Mouse (Mus musculus) kidney, postnatal 0 days (tissue): ENCODE data around the gene Smbd1. TPM values are rescaled to one million over a fixed set of nuclear protein-coding genes. Genes with fewer than 3 reads are reported as not detected.

Source experiments
- ATAC-seq: fragments of 200-750 bp; cut with Nextera tagmentation; replicated peaks from 2 replicates; pipeline ENCODE4 v1.8.0; 2017; ENCODE audit warnings: low read depth, moderate number of reproducible peaks, moderate TSS enrichment, moderate library complexity; ENCODE audit not compliant: low FRiP score
- DNase-seq: peaks from one replicate; pipeline ENCODE4 v3.0.0-alpha.2; 2016; ENCODE audit warnings: low spot score
- H3K27ac ChIP-seq: fragments of 300-500 bp; sonication (generic); 2 replicates; pipeline ENCODE4 v1.5.1; 2014; ENCODE audit warnings: mild to moderate bottlenecking
- H3K27me3 ChIP-seq: fragments of 300-500 bp; sonication (generic); 2 replicates; pipeline ENCODE4 v1.6.1; 2014; ENCODE audit warnings: low read length, mixed read lengths; ENCODE audit not compliant: insufficient read depth
- H3K36me3 ChIP-seq: fragments of 300-500 bp; sonication (generic); 2 replicates; pipeline ENCODE4 v1.6.1; 2014; ENCODE audit warnings: low read length, mixed read lengths; ENCODE audit not compliant: insufficient read depth
- H3K4me1 ChIP-seq: fragments of 300-500 bp; sonication (generic); replicated peaks from 2 replicates; pipeline ENCODE4 v1.6.1; 2014; ENCODE audit warnings: antibody characterized with exemption, low read length, mixed read lengths; ENCODE audit not compliant: insufficient read depth
- H3K4me2 ChIP-seq: fragments of 300-500 bp; sonication (generic); 2 replicates; pipeline ENCODE4 v1.6.1; 2014; ENCODE audit warnings: mild to moderate bottlenecking, low read length, moderate library complexity, mixed read lengths
- H3K4me3 ChIP-seq: fragments of 300-500 bp; sonication (generic); replicated peaks from 2 replicates; pipeline ENCODE4 v1.5.1; 2014; ENCODE audit warnings: low read depth, low read length
- H3K9ac ChIP-seq: fragments of 300-500 bp; sonication (generic); 2 replicates; pipeline ENCODE4 v1.6.1; 2014; ENCODE audit warnings: low read depth, low read length
- H3K9me3 ChIP-seq: fragments of 300-500 bp; sonication (generic); replicated peaks from 2 replicates; pipeline ENCODE4 v1.6.1; 2016; ENCODE audit warnings: low read length, inconsistent platforms, mixed read lengths
- CTCF ChIP-seq: IDR thresholded peaks from 2 replicates; pipeline ENCODE4 v1.5.1; 2016; ENCODE audit warnings: antibody characterized with exemption, low read depth, mild to moderate bottlenecking, moderate library complexity
- WGBS: fragments of 180-500 bp; shearing (Covaris S2); extraction: QIAGEN DNeasy Blood & Tissue Kit; methylation state at CpG from one replicate; pipeline ENCODE4 v1.1.7; 2014; 5-methylcytosine and 5-hydroxymethylcytosine counted together
- polyA plus RNA-seq: library from polyadenylated mRNA; unstranded; fragments of >200 nt; fragmentation: Nextera tagmentation; extraction: Ambion mirVana; gene quantifications from 2 replicates; pipeline ENCODE4 v1.2.1, GENCODE M21; 2015

The Smbd1 gene
- polyA plus RNA-seq, 1 experiment from 2014 or later, result 0.24 TPM

GRCm38 (mm10) chr16:32790056-32790455, 20.2 kb downstream of the Smbd1 start:
- Histone ChIP-seq H3K36me3 (no peaks in the 10 kb centered on the region), H3K27me3 (no peaks in the 10 kb centered on the region), H3K4me2 (no peak overlapping the region), H3K4me3 (no peak overlapping the region), H3K9me3 (no peaks in the 10 kb centered on the region), H3K27ac (no peak overlapping the region), H3K9ac (no peak overlapping the region), H3K4me1 (no peaks in the 10 kb centered on the region)
- TF ChIP-seq CTCF, result no peak
- DNase-seq (no peak), ATAC-seq (no peak)
- 96% methylated on average over 5 of the region's 5 CpGs for WGBS

GRCm38 (mm10) chr16:32784840-32785239, 25.4 kb downstream of the Smbd1 start:
- Histone ChIP-seq H3K4me1 (0 out of 2 replicates have a peak, but pooled peaks cover 3% of the 10 kb centered on the region), H3K27me3 (no peaks in the 10 kb centered on the region), H3K4me3 (no peak overlapping the region), H3K36me3 (no peaks in the 10 kb centered on the region), H3K4me2 (no peak overlapping the region), H3K9me3 (no peaks in the 10 kb centered on the region), H3K27ac (no peak overlapping the region), H3K9ac (no peak overlapping the region)
- ATAC-seq (no peak), DNase-seq (no peak)
- TF ChIP-seq CTCF, result no peak
- WGBS, result 78% methylated on average over 13 of the region's 13 CpGs

- no peak for TF ChIP-seq CTCF
- no peak overlapping the region for H3K27ac ChIP-seq
- 50% methylated on average over 5 of the region's 5 CpGs for WGBS
- H3K27me3 ChIP-seq, result no peaks in the 10 kb centered on the region
- no peaks in the 10 kb centered on the region for H3K36me3 ChIP-seq
- DNase-seq, result no peak
- no peak for ATAC-seq
- no peak overlapping the region for H3K9ac ChIP-seq
- no peak overlapping the region for H3K4me2 ChIP-seq
- 0 out of 2 replicates have a peak, but pooled peaks cover 3% of the 10 kb centered on the region for H3K4me1 ChIP-seq
- no peak overlapping the region for H3K4me3 ChIP-seq
- H3K9me3 ChIP-seq, result no peaks in the 10 kb centered on the region
Observed at GRCm38 (mm10) chr16:32783324-32784062, 26.8 kb downstream of the Smbd1 start.

- Histone ChIP-seq H3K9ac (no peak overlapping the region), H3K4me3 (no peak overlapping the region), H3K9me3 (no peaks in the 10 kb centered on the region), H3K36me3 (no peaks in the 10 kb centered on the region), H3K27ac (no peak overlapping the region), H3K4me1 (0 out of 2 replicates have a peak, but pooled peaks cover 3% of the 10 kb centered on the region), H3K4me2 (no peak overlapping the region), H3K27me3 (no peaks in the 10 kb centered on the region)
- no peak for TF ChIP-seq CTCF
- DNase-seq, result no peak
- ATAC-seq, result no peak
- WGBS, result 68% methylated on average over 8 of the region's 8 CpGs
Observed at GRCm38 (mm10) chr16:32778956-32779355, 31.3 kb downstream of the Smbd1 start.

- WGBS, result 34% methylated on average over 10 of the region's 10 CpGs
- DNase-seq (no peak), ATAC-seq (no peak)
- H3K4me2 ChIP-seq, result no peak overlapping the region
- H3K4me3 ChIP-seq, result no peak overlapping the region
- H3K4me1 ChIP-seq, result no peaks in the 10 kb centered on the region
- H3K27ac ChIP-seq, result no peak overlapping the region
- no peak for TF ChIP-seq CTCF
- H3K9me3 ChIP-seq, result no peaks in the 10 kb centered on the region
- H3K36me3 ChIP-seq, result no peaks in the 10 kb centered on the region
- H3K27me3 ChIP-seq, result no peaks in the 10 kb centered on the region
- H3K9ac ChIP-seq, result no peak overlapping the region
Observed at GRCm38 (mm10) chr16:32776676-32777075, 33.6 kb downstream of the Smbd1 start.

- H3K4me1 ChIP-seq, result no peaks in the 10 kb centered on the region
- ATAC-seq (no peak), DNase-seq (no peak)
- no peak overlapping the region for H3K4me2 ChIP-seq
- 92% methylated on average over 7 of the region's 7 CpGs for WGBS
- no peak overlapping the region for H3K9ac ChIP-seq
- no peak for TF ChIP-seq CTCF
- no peak overlapping the region for H3K4me3 ChIP-seq
- no peak overlapping the region for H3K27ac ChIP-seq
- no peaks in the 10 kb centered on the region for H3K9me3 ChIP-seq
- no peaks in the 10 kb centered on the region for H3K36me3 ChIP-seq
- no peaks in the 10 kb centered on the region for H3K27me3 ChIP-seq
Observed at GRCm38 (mm10) chr16:32766904-32767303, 43.4 kb downstream of the Smbd1 start.
